Mouse (Mus musculus) liver, embryonic 13.5 days (tissue): ENCODE measurements around the gene 2410137M14Rik. TPM values are rescaled to one million over a fixed set of nuclear protein-coding genes. Genes with fewer than 3 reads are reported as not detected.
A peak's percentile ranks its signal among the peaks of the same experiment; 100 is the strongest.

ENCODE experiments used
- ATAC-seq: fragments of 200-750 bp; cut with Nextera tagmentation; 2 replicates; pipeline ENCODE4 v1.8.0; 2017; ENCODE audit warnings: low read depth, mild to moderate bottlenecking, moderate number of reproducible peaks, moderate library complexity
- DNase-seq: peaks from one replicate; pipeline ENCODE4 v3.0.0; 2022
- H3K27ac ChIP-seq: fragments of 300-500 bp; sonication (generic); 2 replicates; pipeline ENCODE4 v1.5.1; 2015; ENCODE audit warnings: moderate library complexity, mild to moderate bottlenecking, inconsistent platforms
- H3K27me3 ChIP-seq: fragments of 300-500 bp; sonication (generic); 2 replicates; pipeline ENCODE4 v1.6.1; 2015; ENCODE audit warnings: mild to moderate bottlenecking, inconsistent platforms
- H3K36me3 ChIP-seq: fragments of 300-500 bp; sonication (generic); 2 replicates; pipeline ENCODE4 v1.6.1; 2015; ENCODE audit warnings: mild to moderate bottlenecking, inconsistent platforms
- H3K4me1 ChIP-seq: fragments of 300-500 bp; sonication (generic); replicated peaks from 2 replicates; pipeline ENCODE4 v1.6.1; 2015; ENCODE audit warnings: inconsistent platforms
- H3K4me2 ChIP-seq: fragments of 300-500 bp; sonication (generic); 2 replicates; pipeline ENCODE4 v1.6.1; 2015; ENCODE audit warnings: inconsistent platforms, mild to moderate bottlenecking, moderate library complexity
- H3K4me3 ChIP-seq: fragments of 300-500 bp; sonication (generic); replicated peaks from 2 replicates; pipeline ENCODE4 v1.5.1; 2015; ENCODE audit warnings: mild to moderate bottlenecking, inconsistent platforms
- H3K9ac ChIP-seq: fragments of 300-500 bp; sonication (generic); 2 replicates; pipeline ENCODE4 v1.6.1; 2015; ENCODE audit warnings: mild to moderate bottlenecking, inconsistent platforms
- H3K9me3 ChIP-seq: fragments of 300-500 bp; sonication (generic); replicated peaks from 2 replicates; pipeline ENCODE4 v1.6.1; 2016; ENCODE audit warnings: inconsistent platforms
- WGBS: fragments of 180-500 bp; shearing (Covaris S2); methylation state at CpG from one replicate; pipeline ENCODE4 v1.1.7; 2015; ENCODE audit not compliant: insufficient replicate concordance; 5-methylcytosine and 5-hydroxymethylcytosine counted together
- polyA plus RNA-seq: library from polyadenylated mRNA; unstranded; fragments of >200 nt; fragmentation: Nextera tagmentation; extraction: Ambion mirVana; gene quantifications from 2 replicates; pipeline ENCODE4 v1.2.1, GENCODE M21; 2015

2410137M14Rik gene
- polyA plus RNA-seq, 1 experiment from 2014 or later: not detected

GRCm38 (mm10) chr17:36966875-36967274, 14.2 kb downstream of the 2410137M14Rik start:
- DNase-seq: no peak
- H3K27ac ChIP-seq: no peak overlapping the region
- H3K27me3 ChIP-seq: no peaks in the 10 kb centered on the region
- no peak overlapping the region for H3K9ac ChIP-seq
- no peak overlapping the region for H3K4me2 ChIP-seq
- no peak for ATAC-seq
- no peaks in the 10 kb centered on the region for H3K9me3 ChIP-seq
- no peaks in the 10 kb centered on the region for H3K4me1 ChIP-seq
- H3K36me3 ChIP-seq: no peaks in the 10 kb centered on the region
- WGBS: 16% methylated on average over 1 of the region's 1 CpGs
- H3K4me3 ChIP-seq: no peak overlapping the region

- Histone ChIP-seq H3K27me3 (no peaks in the 10 kb centered on the region), H3K36me3 (peaks cover 1% of the 10 kb centered on the region; the same call in 1 of the 2 replicates), H3K9ac (no peak overlapping the region), H3K9me3 (no peaks in the 10 kb centered on the region), H3K4me2 (no peak overlapping the region), H3K4me3 (no peak overlapping the region), H3K4me1 (peaks cover 18% of the 10 kb centered on the region), H3K27ac (no peak overlapping the region)
- 57% methylated on average over 1 of the region's 1 CpGs for WGBS
- ATAC-seq: no peak
- no peak for DNase-seq
Observed at GRCm38 (mm10) chr17:36961125-36961524, 19.9 kb downstream of the 2410137M14Rik start.

GRCm38 (mm10) chr17:36958884-36959283, 22.2 kb downstream of the 2410137M14Rik start:
- H3K36me3 ChIP-seq: peaks cover 5% of the 10 kb centered on the region; the same call in 1 of the 2 replicates
- WGBS: 14% methylated on average over 12 of the region's 12 CpGs
- H3K4me2 ChIP-seq: peak overlapping the region; percentile 73
- no peak for DNase-seq
- no peak overlapping the region for H3K27ac ChIP-seq
- peak overlapping the region; percentile 79 for H3K9ac ChIP-seq
- H3K4me3 ChIP-seq: peak overlapping the region; percentile 76
- H3K27me3 ChIP-seq: no peaks in the 10 kb centered on the region
- H3K4me1 ChIP-seq: peaks cover 18% of the 10 kb centered on the region
- H3K9me3 ChIP-seq: no peaks in the 10 kb centered on the region
- ATAC-seq: 0 out of 2 replicates have a peak, but pooled peaks have one; percentile 18

- H3K36me3 ChIP-seq: peaks cover 8% of the 10 kb centered on the region; the same call in 1 of the 2 replicates
- under 1% methylated on average over 46 of the region's 46 CpGs for WGBS
- peak within 1 kb of the TSS; percentile 76 for H3K4me3 ChIP-seq
- peaks cover 18% of the 10 kb centered on the region for H3K4me1 ChIP-seq
- DNase-seq (peak; percentile 93), ATAC-seq (peak; percentile 94)
- H3K9me3 ChIP-seq: no peaks in the 10 kb centered on the region
- H3K27me3 ChIP-seq: no peaks in the 10 kb centered on the region
- peak within 1 kb of the TSS; percentile 15; the same call in 1 of the 2 replicates for H3K27ac ChIP-seq
- H3K9ac ChIP-seq: peak within 1 kb of the TSS; percentile 79
- peak within 1 kb of the TSS; percentile 73 for H3K4me2 ChIP-seq
Observed at GRCm38 (mm10) chr17:36957999-36958743, 22.9 kb downstream of the 2410137M14Rik start, which contains the start of the genes Znrd1 and Znrd1as. TSS of gene Znrd1 (minus strand) at chr17:36958559. TSS of gene Znrd1as (plus strand) at chr17:36958592.

- no peaks in the 10 kb centered on the region for H3K9me3 ChIP-seq
- ATAC-seq: no peak
- 66% methylated on average over 1 of the region's 1 CpGs for WGBS
Observed at GRCm38 (mm10) chr17:36953062-36953461, 28.0 kb downstream of the 2410137M14Rik start.

GRCm38 (mm10) chr17:36952631-36953030, 28.4 kb downstream of the 2410137M14Rik start:
- WGBS: 78% methylated on average over 2 of the region's 2 CpGs
- H3K9ac ChIP-seq: no peak overlapping the region
- no peak overlapping the region for H3K4me3 ChIP-seq
- H3K9me3 ChIP-seq: no peaks in the 10 kb centered on the region
- no peak overlapping the region for H3K27ac ChIP-seq
- peaks cover 18% of the 10 kb centered on the region for H3K27me3 ChIP-seq
- H3K4me1 ChIP-seq: peaks cover 22% of the 10 kb centered on the region
- DNase-seq (no peak), ATAC-seq (no peak)
- peaks cover 23% of the 10 kb centered on the region for H3K36me3 ChIP-seq
- no peak overlapping the region for H3K4me2 ChIP-seq

More at GRCm38 (mm10) chr17:36953062-36953461, 28.0 kb downstream of the 2410137M14Rik start:
- Histone ChIP-seq H3K27ac (no peak overlapping the region), H3K4me1 (peaks cover 26% of the 10 kb centered on the region), H3K4me2 (no peak overlapping the region), H3K36me3 (peaks cover 23% of the 10 kb centered on the region), H3K4me3 (no peak overlapping the region), H3K27me3 (peaks cover 14% of the 10 kb centered on the region), H3K9ac (no peak overlapping the region)
- DNase-seq: no peak

- Histone ChIP-seq H3K4me2 (peak within 1 kb of the TSS; percentile 81), H3K36me3 (peaks cover 23% of the 10 kb centered on the region), H3K27me3 (peaks cover 32% of the 10 kb centered on the region), H3K9me3 (no peaks in the 10 kb centered on the region), H3K4me3 (peak within 1 kb of the TSS; percentile 80), H3K9ac (peak within 1 kb of the TSS; percentile 82), H3K27ac (peak within 1 kb of the TSS; percentile 61), H3K4me1 (peaks cover 26% of the 10 kb centered on the region)
- peak; percentile 91 for DNase-seq
- peak; percentile 97 for ATAC-seq
- under 1% methylated on average over 36 of the region's 36 CpGs for WGBS
Observed at GRCm38 (mm10) chr17:36950981-36951947, 29.8 kb downstream of the 2410137M14Rik start, which contains the start of gene Ppp1r11. TSS of gene Ppp1r11 (minus strand) at chr17:36951741.

- H3K27me3 ChIP-seq: peaks cover 52% of the 10 kb centered on the region
- H3K4me2 ChIP-seq: no peak overlapping the region
- no peak overlapping the region for H3K27ac ChIP-seq
- ATAC-seq (no peak), DNase-seq (no peak)
- H3K9ac ChIP-seq: no peak overlapping the region
- H3K9me3 ChIP-seq: no peaks in the 10 kb centered on the region
- peaks cover 26% of the 10 kb centered on the region for H3K4me1 ChIP-seq
- 84% methylated on average over 8 of the region's 8 CpGs for WGBS
- H3K36me3 ChIP-seq: peaks cover 18% of the 10 kb centered on the region
- H3K4me3 ChIP-seq: no peak overlapping the region
Observed at GRCm38 (mm10) chr17:36949265-36949664, 31.8 kb downstream of the 2410137M14Rik start.

GRCm38 (mm10) chr17:36948286-36948685, 32.8 kb downstream of the 2410137M14Rik start:
- ATAC-seq (no peak), DNase-seq (no peak)
- Histone ChIP-seq H3K4me1 (peaks cover 26% of the 10 kb centered on the region), H3K36me3 (peaks cover 15% of the 10 kb centered on the region), H3K4me2 (no peak overlapping the region), H3K27ac (no peak overlapping the region), H3K4me3 (no peak overlapping the region), H3K9me3 (no peaks in the 10 kb centered on the region), H3K9ac (no peak overlapping the region), H3K27me3 (peaks cover 61% of the 10 kb centered on the region)
- 82% methylated on average over 1 of the region's 1 CpGs for WGBS

GRCm38 (mm10) chr17:36947051-36947819, 33.8 kb downstream of the 2410137M14Rik start:
- Histone ChIP-seq H3K4me3 (peak overlapping the region; percentile 48), H3K4me2 (peak overlapping the region; percentile 69), H3K27ac (no peak overlapping the region), H3K4me1 (peaks cover 30% of the 10 kb centered on the region), H3K27me3 (peaks cover 72% of the 10 kb centered on the region), H3K9me3 (no peaks in the 10 kb centered on the region), H3K36me3 (peaks cover 15% of the 10 kb centered on the region), H3K9ac (peak overlapping the region; percentile 51)
- no peak for ATAC-seq
- no peak for DNase-seq
- WGBS: 1% methylated on average over 62 of the region's 62 CpGs
